Mouse (Mus musculus): ENCODE data around the gene Smcr8. TPM values are rescaled to one million over a fixed set of nuclear protein-coding genes. Genes with fewer than 3 reads are reported as not detected.

The Smcr8 gene
- polyA plus RNA-seq, 1 experiment from 2014 or later: 7.7 TPM

Small RNAs within 50 kb of the gene (microRNA-seq; reads per million reads assigned to microRNA genes)
- gene Mir5100 (ENCODE audit: borderline number of aligned reads): 1.4 reads per million

Other genes with a start within 250 kb of the Smcr8 start
- gene Alkbh5, start 241.1 kb upstream of the Smcr8 start, polyA plus RNA-seq (2014; fragmentation: Nextera tagmentation; extraction: Ambion mirVana): 37.7 and 38.5 TPM in 2 replicates
- 35.6 and 35.9 TPM in 2 replicates for gene Llgl1, start 77.8 kb upstream of the Smcr8 start, polyA plus RNA-seq (2014; fragmentation: Nextera tagmentation; extraction: Ambion mirVana)
- 61.3 and 69.2 TPM in 2 replicates for gene Flii, start 50.3 kb upstream of the Smcr8 start, polyA plus RNA-seq (2014; fragmentation: Nextera tagmentation; extraction: Ambion mirVana)
- gene Mief2, start 49.1 kb upstream of the Smcr8 start, polyA plus RNA-seq (2014; fragmentation: Nextera tagmentation; extraction: Ambion mirVana): 8.0 and 8.9 TPM in 2 replicates
- gene Top3a, start 159 bp upstream of the Smcr8 start, polyA plus RNA-seq (2014; fragmentation: Nextera tagmentation; extraction: Ambion mirVana): 16.2 and 19.1 TPM in 2 replicates
- 93.5 and 101 TPM in 2 replicates for gene Shmt1, start 34.2 kb downstream of the Smcr8 start, polyA plus RNA-seq (2014; fragmentation: Nextera tagmentation; extraction: Ambion mirVana)
- 40.3 and 42.7 TPM in 2 replicates for gene Dhrs7b, start 53.1 kb downstream of the Smcr8 start, polyA plus RNA-seq (2014; fragmentation: Nextera tagmentation; extraction: Ambion mirVana)
- 63.8 and 64.1 TPM in 2 replicates for gene Tmem11, start 101.7 kb downstream of the Smcr8 start, polyA plus RNA-seq (2014; fragmentation: Nextera tagmentation; extraction: Ambion mirVana)
- 11.2 and 13.3 TPM in 2 replicates for gene Natd1, start 137.2 kb downstream of the Smcr8 start, polyA plus RNA-seq (2014; fragmentation: Nextera tagmentation; extraction: Ambion mirVana)
- gene Map2k3, start 154.5 kb downstream of the Smcr8 start, polyA plus RNA-seq (2014; fragmentation: Nextera tagmentation; extraction: Ambion mirVana): 132 and 136 TPM in 2 replicates
- not detected in 2 replicates for gene Kcnj12, start 245.0 kb downstream of the Smcr8 start, polyA plus RNA-seq (2014; fragmentation: Nextera tagmentation; extraction: Ambion mirVana)